Mouse (Mus musculus): ENCODE results near the gene Atp4a.

Gene Atp4a

GRCm38 (mm10) chr7:30711942-30712341, at the start of gene Atp4a:
Atp4a (plus strand) TSS chr7:30712209.
- no peak for DNase-seq (ENCODE audit: low read depth)

DNA sequence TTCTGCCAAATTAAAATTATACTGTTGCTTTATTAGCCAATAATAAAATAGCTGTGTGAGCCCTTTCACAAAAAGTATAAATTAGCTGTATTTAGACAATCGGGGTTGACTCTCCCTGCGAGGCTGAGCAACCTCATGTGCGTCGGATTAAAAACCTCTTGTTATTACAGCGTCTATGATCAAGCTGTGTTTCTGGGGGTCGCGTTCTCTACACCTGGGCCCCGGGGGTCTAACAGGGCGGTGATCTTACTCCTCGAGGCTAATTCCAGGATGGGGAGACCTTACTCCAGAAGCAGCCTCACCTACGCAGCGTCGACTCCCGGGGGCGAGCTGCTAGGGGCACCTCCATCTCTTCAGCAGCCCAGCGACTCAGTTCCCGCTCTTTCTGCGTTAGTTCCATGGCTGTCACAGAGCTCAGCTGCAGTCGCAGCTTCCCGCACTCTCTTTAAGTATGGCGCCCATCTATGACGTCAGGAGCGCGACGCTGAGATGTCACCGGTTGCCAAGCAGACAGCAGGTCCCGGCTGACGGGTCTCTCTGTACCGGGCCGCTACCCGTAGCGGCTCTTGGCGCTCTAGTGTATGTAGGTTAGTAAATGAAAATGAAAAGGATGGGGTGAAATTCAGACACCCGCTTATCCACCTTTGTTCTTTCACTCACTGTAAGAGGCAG, 47.3 kb upstream of the Atp4a start, which contains the start of gene Haus5:
Haus5 (minus strand) TSS at position 466 of the 672 bp plus-strand sequence.
- DNase-seq (ENCODE audit: low read depth): peak; percentile 94

- no peak for DNase-seq (ENCODE audit: low read depth)
These were observed 46.7 kb upstream of the Atp4a start for GRCm38 (mm10) chr7:30665321-30665720.

DNA sequence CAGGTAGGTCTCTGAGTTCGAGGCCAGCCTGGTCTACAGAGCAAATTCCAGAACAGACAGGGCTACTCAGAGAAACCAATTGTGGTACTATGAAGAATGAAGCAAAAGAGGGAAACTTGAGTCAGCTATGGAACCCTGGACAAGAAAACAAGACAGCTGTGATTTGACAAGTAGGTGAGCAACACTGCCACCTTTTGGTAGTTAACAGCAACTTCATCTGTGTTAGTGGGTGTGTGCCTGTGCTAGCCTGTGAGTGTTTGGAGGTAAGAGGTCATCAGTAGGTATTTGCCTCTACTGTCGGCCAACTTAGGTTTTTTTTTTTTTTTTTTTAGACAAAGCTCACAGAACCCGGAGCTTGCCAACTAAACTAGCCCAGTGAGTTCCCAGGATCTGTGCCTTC, 42.8 kb upstream of the Atp4a start:
- peak; percentile 47 for DNase-seq (ENCODE audit: low read depth)

DNA sequence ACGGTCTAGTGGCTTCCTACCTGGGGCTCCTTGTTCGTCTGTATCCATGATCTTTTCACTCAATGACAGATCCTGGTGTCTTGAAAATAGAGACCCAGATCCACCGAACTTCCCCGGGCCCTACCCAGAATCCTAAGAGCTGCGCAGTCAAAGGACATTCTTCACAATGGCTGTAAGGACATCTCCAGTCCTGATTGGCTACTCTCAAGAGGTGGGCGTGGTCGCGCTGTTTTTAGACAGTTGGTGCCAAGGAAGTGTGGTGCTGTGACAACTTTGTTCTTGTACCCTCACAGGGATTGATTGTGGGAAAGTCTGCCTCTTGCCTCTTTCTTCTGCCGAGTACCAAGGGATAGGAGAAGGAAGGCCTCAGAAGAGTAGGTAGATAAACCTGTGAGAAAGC, 40.5 kb upstream of the Atp4a start, which contains the start of gene Pmis2:
Pmis2 (minus strand) TSS at position 126 of the 400 bp plus-strand sequence.
- no peak for DNase-seq (ENCODE audit: low read depth)

DNA sequence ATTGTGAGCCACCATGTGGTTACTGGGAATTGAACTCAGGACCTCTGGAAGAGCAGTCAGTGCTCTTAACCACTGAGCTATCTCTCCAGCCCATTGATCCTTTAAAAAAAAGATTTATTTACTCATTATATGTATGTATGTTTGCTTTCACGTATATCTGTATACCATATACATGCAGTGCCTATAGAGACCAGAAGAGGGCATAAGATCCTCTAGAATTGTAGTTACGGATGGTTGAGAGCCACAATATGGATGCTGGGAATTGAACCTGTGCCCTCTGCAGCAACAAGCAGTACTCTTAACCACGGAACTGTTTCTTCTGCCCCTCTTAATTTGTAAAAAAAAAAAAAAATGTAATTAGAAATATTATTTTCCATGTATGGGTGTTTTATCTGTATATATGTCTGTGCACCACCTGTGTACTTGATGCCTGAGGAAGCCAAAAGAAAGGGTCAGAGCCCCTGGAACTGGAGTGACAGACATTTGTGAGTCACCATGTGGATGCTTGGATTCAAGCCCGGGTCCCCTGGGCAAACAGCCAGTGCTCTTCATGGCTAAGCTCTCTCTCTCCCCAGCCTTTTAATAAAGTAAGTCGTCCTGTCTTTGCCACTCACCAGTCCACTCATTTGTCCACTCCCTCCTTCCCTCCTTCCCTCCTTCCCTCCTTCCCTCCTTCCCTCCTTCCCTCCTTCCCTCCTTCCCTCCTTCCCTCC, 33.6 kb upstream of the Atp4a start:
- no peak for DNase-seq (ENCODE audit: low read depth)

DNA sequence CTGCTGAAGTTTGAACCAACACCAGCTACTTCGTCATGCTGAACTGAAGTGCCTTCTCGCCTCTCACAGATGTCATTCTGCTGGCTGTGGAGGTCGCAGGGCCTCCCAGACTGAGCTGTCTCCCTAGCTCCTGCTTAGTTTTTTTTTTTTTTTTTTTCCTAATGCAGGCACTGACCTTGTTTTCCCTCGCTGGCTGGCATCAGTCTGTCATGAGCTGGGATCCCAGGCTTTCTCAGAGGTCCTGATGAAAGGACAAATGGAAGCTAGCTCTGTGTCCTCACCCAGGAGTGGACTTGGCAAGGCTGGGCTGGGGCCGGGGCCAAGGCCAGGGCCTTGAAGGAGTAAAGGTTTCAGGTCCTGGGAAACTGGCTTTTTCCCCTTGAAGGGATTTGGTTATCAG, 30.1 kb upstream of the Atp4a start:
- no peak for DNase-seq (ENCODE audit: low read depth)

- no peak for DNase-seq (ENCODE audit: low read depth)
These were observed 28.6 kb upstream of the Atp4a start for GRCm38 (mm10) chr7:30683425-30683824.

DNA sequence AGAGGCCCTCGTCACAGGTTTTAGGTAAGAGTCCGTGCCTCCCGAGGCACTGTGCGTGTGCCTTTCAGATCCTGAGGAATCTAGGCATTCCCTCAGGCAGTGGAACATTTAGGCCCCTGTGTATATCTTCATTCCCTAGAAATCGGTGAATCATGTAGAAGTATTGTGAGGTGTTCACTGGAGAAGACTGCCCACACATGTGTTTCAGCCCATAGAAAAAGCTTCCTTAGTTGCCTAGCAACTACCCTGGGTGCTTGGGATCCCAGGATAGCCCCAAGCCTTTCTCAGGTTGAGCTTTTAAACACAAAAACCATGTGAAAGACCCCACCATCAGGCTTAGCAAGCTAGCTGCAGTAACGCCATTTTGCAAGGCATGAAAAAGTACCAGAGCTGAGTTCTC, 23.7 kb upstream of the Atp4a start:
- no peak for DNase-seq (ENCODE audit: low read depth)

GRCm38 (mm10) chr7:30698101-30698500, 13.9 kb upstream of the Atp4a start:
- DNase-seq (ENCODE audit: low read depth): no peak

DNA sequence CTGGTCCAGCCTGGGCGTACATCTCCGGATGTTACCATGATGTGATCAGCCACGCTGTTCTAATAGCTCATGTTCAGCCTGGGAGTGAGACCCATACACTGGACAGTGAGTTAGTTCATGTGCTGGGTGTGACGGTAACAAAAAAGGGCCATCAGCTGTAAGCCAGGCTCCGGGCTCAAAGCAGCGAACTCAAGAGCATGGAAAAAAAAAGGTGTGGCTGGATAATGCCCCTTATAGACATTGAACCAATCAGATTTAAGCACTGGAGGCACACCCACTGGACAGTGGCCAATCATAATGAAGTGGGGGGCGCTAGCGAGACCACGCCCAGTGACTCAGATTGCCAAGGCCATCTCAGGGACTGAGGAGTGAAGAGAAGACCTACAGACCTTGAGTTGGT, 13.4 kb upstream of the Atp4a start, which contains the start of gene 2200002J24Rik:
2200002J24Rik (plus strand) TSS at position 338 of the 400 bp plus-strand sequence.
- no peak for DNase-seq (ENCODE audit: low read depth)

GRCm38 (mm10) chr7:30706214-30706882, 5.7 kb upstream of the Atp4a start:
- no peak for DNase-seq (ENCODE audit: low read depth)

GRCm38 (mm10) chr7:30707441-30707840, 4.6 kb upstream of the Atp4a start:
- DNase-seq (ENCODE audit: low read depth): no peak

GRCm38 (mm10) chr7:30717006-30717715, 5.2 kb downstream of the Atp4a start:
- peak; percentile 94 for DNase-seq (ENCODE audit: low read depth)

- DNase-seq (ENCODE audit: low read depth): no peak
These were observed 5.7 kb downstream of the Atp4a start for GRCm38 (mm10) chr7:30717716-30718046.

DNA sequence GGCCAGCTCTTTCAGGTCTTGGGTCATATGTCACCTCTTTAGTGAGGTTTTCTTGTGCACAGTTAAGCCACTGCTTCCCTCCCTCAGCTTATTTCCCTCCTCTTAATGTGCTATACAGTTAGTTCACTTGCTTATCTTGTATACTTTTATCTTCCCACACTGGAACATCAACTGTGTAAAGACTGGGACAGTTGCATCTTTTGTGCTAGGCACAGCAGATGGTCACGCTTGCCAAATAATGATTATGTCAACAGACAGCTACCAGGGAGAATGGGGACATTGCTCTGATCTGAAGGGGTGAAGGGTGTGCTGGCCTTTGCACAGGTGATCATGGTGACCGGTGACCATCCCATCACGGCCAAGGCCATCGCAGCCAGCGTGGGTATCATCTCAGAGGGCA, 7.7 kb downstream of the Atp4a start:
- no peak for DNase-seq (ENCODE audit: low read depth)

- no peak for DNase-seq (ENCODE audit: low read depth)
These were observed 9.3 kb downstream of the Atp4a start for GRCm38 (mm10) chr7:30721286-30721685.

DNA sequence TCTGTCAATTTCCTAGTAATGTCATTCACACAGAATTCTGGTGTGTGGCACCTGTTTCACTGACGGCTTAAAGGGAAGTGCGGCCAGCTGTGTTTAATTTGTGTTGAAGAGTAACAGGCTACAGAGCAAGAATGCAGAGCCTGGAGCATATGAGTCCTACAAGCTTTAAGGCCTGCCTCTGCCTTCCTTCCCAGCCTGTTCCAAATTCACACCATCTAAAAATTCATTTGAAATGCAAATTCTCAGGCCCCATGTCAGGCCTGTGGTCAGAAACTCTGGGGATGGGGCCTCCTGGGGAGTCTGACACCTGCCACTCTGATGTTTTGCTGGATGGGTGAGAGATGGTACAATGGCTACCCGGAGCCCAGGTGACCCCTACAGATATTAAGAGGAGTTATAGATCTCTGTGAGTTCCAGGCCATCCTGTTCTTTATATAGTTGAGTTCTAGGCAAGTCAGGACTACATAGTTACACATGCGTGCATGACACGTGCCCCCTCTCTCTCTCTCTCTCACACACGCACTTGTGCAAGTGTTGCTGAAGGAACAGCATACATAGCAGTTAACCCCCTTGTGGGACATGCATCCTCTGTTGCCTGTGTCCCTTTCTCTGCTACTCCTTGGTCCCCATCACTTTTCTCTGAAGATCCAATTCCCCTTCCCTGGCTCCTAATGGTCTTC, 11.4 kb downstream of the Atp4a start:
- DNase-seq (ENCODE audit: low read depth): no peak

GRCm38 (mm10) chr7:30728214-30728613, 16.2 kb downstream of the Atp4a start:
- no peak for DNase-seq (ENCODE audit: low read depth)

DNA sequence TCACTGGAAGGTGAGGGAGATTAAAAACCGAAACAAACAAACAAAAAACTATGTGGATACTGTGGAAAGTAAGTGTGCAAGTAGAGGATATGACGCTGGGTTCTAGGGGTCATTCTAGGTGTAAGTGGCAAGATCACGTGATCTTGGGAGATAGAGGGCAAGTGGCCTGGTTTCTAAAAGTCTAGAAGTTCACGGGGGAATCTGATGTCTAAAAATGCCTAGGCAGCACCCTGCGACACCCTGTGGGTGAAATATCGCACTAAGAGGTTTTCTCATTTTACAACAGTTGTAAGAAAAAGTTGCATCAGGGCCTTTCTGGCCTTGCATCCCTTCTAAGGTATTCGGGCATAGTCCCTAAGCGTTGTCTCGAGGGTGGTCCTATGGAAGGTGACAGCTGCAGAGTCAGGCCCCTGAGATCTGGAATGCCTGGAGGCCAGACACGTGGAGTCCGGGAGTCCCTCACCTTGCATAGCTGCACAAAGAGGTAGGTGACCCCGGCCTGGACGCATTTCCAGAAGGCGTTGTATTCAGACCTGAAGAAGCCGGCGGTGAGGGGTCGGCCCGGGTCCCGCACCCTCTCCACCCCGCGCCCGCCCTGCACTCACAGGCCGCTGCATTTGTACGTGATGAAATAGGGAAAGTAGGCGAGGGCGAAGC, 16.9 kb downstream of the Atp4a start:
- no peak for DNase-seq (ENCODE audit: low read depth)

DNA sequence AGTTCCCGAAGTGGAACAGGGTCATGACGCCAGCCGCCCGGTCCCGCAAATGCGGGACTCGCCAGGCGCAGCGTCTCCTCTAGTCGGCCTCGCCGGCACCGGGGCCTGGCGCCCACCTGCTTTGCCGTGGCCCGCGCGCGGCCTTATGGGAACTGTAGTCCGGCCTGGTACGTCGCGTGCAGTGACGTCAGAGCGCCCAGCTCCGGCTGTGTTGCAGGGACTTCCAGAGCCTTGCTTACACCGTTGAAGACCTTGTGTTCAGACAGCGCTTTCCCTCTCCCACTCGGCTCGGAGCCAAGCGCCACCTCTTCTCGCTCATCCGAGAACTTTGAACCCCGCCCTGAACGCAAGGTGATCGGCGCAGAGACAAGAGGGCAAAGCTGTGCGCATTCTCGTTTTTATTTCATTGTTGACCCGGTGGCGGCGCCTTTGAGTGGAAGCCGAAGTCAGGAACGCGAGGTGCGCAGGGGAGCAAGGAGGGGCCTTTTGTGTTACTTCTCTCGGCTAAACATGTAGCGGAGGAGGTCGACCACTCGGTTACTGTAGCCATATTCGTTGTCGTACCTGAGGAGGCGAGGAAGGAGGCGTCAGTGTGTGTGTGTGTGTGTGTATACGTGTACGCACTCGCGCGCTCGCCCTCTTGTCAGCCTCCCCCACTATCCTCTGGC, 17.5 kb downstream of the Atp4a start, which contains the start of gene Tmem147:
Tmem147 (minus strand) TSS at position 145 of the 668 bp plus-strand sequence.
- DNase-seq (ENCODE audit: low read depth): peak; percentile 89

Data from c-Kit-positive CD71-negative TER-119-negative erythroid progenitor cells, embryonic 14.5 days (primary cell).